Mouse (Mus musculus): ENCODE measurements around the gene Tex19.2. TPM values are rescaled to one million over a fixed set of nuclear protein-coding genes. Genes with fewer than 3 reads are reported as not detected.
"Not testable (repeated sequence)": the region's sequence is repeated elsewhere in the genome, so short reads cannot be mapped to it uniquely, and the experiment has no call there.

Gene Tex19.2
- polyA plus RNA-seq, 1 experiment from 2014 or later = not detected

GRCm38 (mm10) chr11:121107242-121107641 is 11.2 kb downstream of the Tex19.2 start:
- Histone ChIP-seq H3K4me1 (ENCODE audit: control insufficient read depth, insufficient read depth, low read length) (peaks cover 22% of the 10 kb centered on the region), H3K27ac (ENCODE audit: low read depth, low read length) (0 out of 2 replicates have a peak overlapping the region, but pooled peaks have one; percentile 12)
- H3K27me3 ChIP-seq (ENCODE audit: control insufficient read depth, insufficient read depth, low read length); H3K4me3 ChIP-seq (ENCODE audit: low read depth, low read length); H3K9me3 ChIP-seq (replicated peaks; ENCODE audit: control insufficient read depth, low read length); H3K36me3 ChIP-seq (ENCODE audit: control insufficient read depth, insufficient read depth, low read length); H3K4me2 ChIP-seq; ATAC-seq (replicated peaks; ENCODE audit: insufficient number of reproducible peaks, low FRiP score, low TSS enrichment); H3K9ac ChIP-seq (ENCODE audit: low read depth, low read length): not testable (repeated sequence)
- 79% methylated on average over 1 of the region's 1 CpGs for WGBS (ENCODE audit: insufficient replicate concordance)

GRCm38 (mm10) chr11:121101124-121101805 is 17.2 kb downstream of the Tex19.2 start:
- no peak for ATAC-seq (replicated peaks; ENCODE audit: insufficient number of reproducible peaks, low FRiP score, low TSS enrichment)
- 69% methylated on average over 4 of the region's 4 CpGs for WGBS (ENCODE audit: insufficient replicate concordance)
- Histone ChIP-seq H3K36me3 (ENCODE audit: control insufficient read depth, insufficient read depth, low read length) (no peaks in the 10 kb centered on the region), H3K4me2 (no peak overlapping the region), H3K27me3 (ENCODE audit: control insufficient read depth, insufficient read depth, low read length) (no peaks in the 10 kb centered on the region), H3K9me3 (replicated peaks; ENCODE audit: control insufficient read depth, low read length) (no peaks in the 10 kb centered on the region), H3K4me3 (ENCODE audit: low read depth, low read length) (no peak overlapping the region), H3K9ac (ENCODE audit: low read depth, low read length) (no peak overlapping the region), H3K4me1 (ENCODE audit: control insufficient read depth, insufficient read depth, low read length) (no peaks in the 10 kb centered on the region), H3K27ac (ENCODE audit: low read depth, low read length) (no peak overlapping the region)

GRCm38 (mm10) chr11:121100692-121101091 is 17.8 kb downstream of the Tex19.2 start:
- no peak for ATAC-seq (replicated peaks; ENCODE audit: insufficient number of reproducible peaks, low FRiP score, low TSS enrichment)
- WGBS (ENCODE audit: insufficient replicate concordance) = 56% methylated on average over 7 of the region's 7 CpGs
- H3K9me3 ChIP-seq (replicated peaks; ENCODE audit: control insufficient read depth, low read length) = no peaks in the 10 kb centered on the region
- no peaks in the 10 kb centered on the region for H3K27me3 ChIP-seq (ENCODE audit: control insufficient read depth, insufficient read depth, low read length)
- no peaks in the 10 kb centered on the region for H3K36me3 ChIP-seq (ENCODE audit: control insufficient read depth, insufficient read depth, low read length)
- no peak overlapping the region for H3K4me2 ChIP-seq
- H3K27ac ChIP-seq (ENCODE audit: low read depth, low read length) = no peak overlapping the region
- H3K9ac ChIP-seq (ENCODE audit: low read depth, low read length) = no peak overlapping the region
- H3K4me3 ChIP-seq (ENCODE audit: low read depth, low read length) = no peak overlapping the region
- no peaks in the 10 kb centered on the region for H3K4me1 ChIP-seq (ENCODE audit: control insufficient read depth, insufficient read depth, low read length)

GRCm38 (mm10) chr11:121099762-121100161 is 18.7 kb downstream of the Tex19.2 start:
- no peak for ATAC-seq (replicated peaks; ENCODE audit: insufficient number of reproducible peaks, low FRiP score, low TSS enrichment)
- Histone ChIP-seq H3K9ac (ENCODE audit: low read depth, low read length) (no peak overlapping the region), H3K4me2 (no peak overlapping the region), H3K36me3 (ENCODE audit: control insufficient read depth, insufficient read depth, low read length) (no peaks in the 10 kb centered on the region), H3K27ac (ENCODE audit: low read depth, low read length) (no peak overlapping the region), H3K4me1 (ENCODE audit: control insufficient read depth, insufficient read depth, low read length) (no peaks in the 10 kb centered on the region), H3K27me3 (ENCODE audit: control insufficient read depth, insufficient read depth, low read length) (no peaks in the 10 kb centered on the region), H3K4me3 (ENCODE audit: low read depth, low read length) (no peak overlapping the region), H3K9me3 (replicated peaks; ENCODE audit: control insufficient read depth, low read length) (no peaks in the 10 kb centered on the region)
- 65% methylated on average over 7 of the region's 7 CpGs for WGBS (ENCODE audit: insufficient replicate concordance)

GRCm38 (mm10) chr11:121092606-121093585 is 25.6 kb downstream of the Tex19.2 start:
- H3K36me3 ChIP-seq (ENCODE audit: control insufficient read depth, insufficient read depth, low read length) = no peaks in the 10 kb centered on the region
- no peak overlapping the region for H3K9ac ChIP-seq (ENCODE audit: low read depth, low read length)
- H3K4me1 ChIP-seq (ENCODE audit: control insufficient read depth, insufficient read depth, low read length) = peaks cover 4% of the 10 kb centered on the region; the same call in 1 of the 2 replicates
- no peak overlapping the region for H3K4me3 ChIP-seq (ENCODE audit: low read depth, low read length)
- H3K9me3 ChIP-seq (replicated peaks; ENCODE audit: control insufficient read depth, low read length) = no peaks in the 10 kb centered on the region
- ATAC-seq (replicated peaks; ENCODE audit: insufficient number of reproducible peaks, low FRiP score, low TSS enrichment) = no peak
- no peak overlapping the region for H3K4me2 ChIP-seq
- 84% methylated on average over 14 of the region's 14 CpGs for WGBS (ENCODE audit: insufficient replicate concordance)
- H3K27ac ChIP-seq (ENCODE audit: low read depth, low read length) = no peak overlapping the region
- no peaks in the 10 kb centered on the region for H3K27me3 ChIP-seq (ENCODE audit: control insufficient read depth, insufficient read depth, low read length)

GRCm38 (mm10) chr11:121090943-121091342 is 27.5 kb downstream of the Tex19.2 start:
- Histone ChIP-seq H3K4me3 (ENCODE audit: low read depth, low read length) (no peak overlapping the region), H3K9ac (ENCODE audit: low read depth, low read length) (no peak overlapping the region), H3K36me3 (ENCODE audit: control insufficient read depth, insufficient read depth, low read length) (no peaks in the 10 kb centered on the region), H3K9me3 (replicated peaks; ENCODE audit: control insufficient read depth, low read length) (no peaks in the 10 kb centered on the region), H3K27me3 (ENCODE audit: control insufficient read depth, insufficient read depth, low read length) (no peaks in the 10 kb centered on the region), H3K4me1 (ENCODE audit: control insufficient read depth, insufficient read depth, low read length) (peaks cover 4% of the 10 kb centered on the region; the same call in 1 of the 2 replicates), H3K27ac (ENCODE audit: low read depth, low read length) (no peak overlapping the region), H3K4me2 (no peak overlapping the region)
- 41% methylated on average over 4 of the region's 4 CpGs for WGBS (ENCODE audit: insufficient replicate concordance)
- no peak for ATAC-seq (replicated peaks; ENCODE audit: insufficient number of reproducible peaks, low FRiP score, low TSS enrichment)

GRCm38 (mm10) chr11:121089756-121090546 is 28.5 kb downstream of the Tex19.2 start:
- no peak for ATAC-seq (replicated peaks; ENCODE audit: insufficient number of reproducible peaks, low FRiP score, low TSS enrichment)
- whole genome bisulfite sequencing (ENCODE audit: insufficient replicate concordance) = 69% methylated on average over 2 of the region's 2 CpGs
- Histone ChIP-seq H3K27ac (ENCODE audit: low read depth, low read length) (no peak overlapping the region), H3K4me2 (no peak overlapping the region), H3K27me3 (ENCODE audit: control insufficient read depth, insufficient read depth, low read length) (no peaks in the 10 kb centered on the region), H3K9ac (ENCODE audit: low read depth, low read length) (no peak overlapping the region), H3K4me3 (ENCODE audit: low read depth, low read length) (no peak overlapping the region), H3K36me3 (ENCODE audit: control insufficient read depth, insufficient read depth, low read length) (no peaks in the 10 kb centered on the region), H3K4me1 (ENCODE audit: control insufficient read depth, insufficient read depth, low read length) (peaks cover 4% of the 10 kb centered on the region; the same call in 1 of the 2 replicates), H3K9me3 (replicated peaks; ENCODE audit: control insufficient read depth, low read length) (no peaks in the 10 kb centered on the region)

GRCm38 (mm10) chr11:121088997-121089396 is 29.5 kb downstream of the Tex19.2 start:
- H3K36me3 ChIP-seq (ENCODE audit: control insufficient read depth, insufficient read depth, low read length) = no peaks in the 10 kb centered on the region
- WGBS (ENCODE audit: insufficient replicate concordance) = 39% methylated on average over 6 of the region's 6 CpGs
- no peak for ATAC-seq (replicated peaks; ENCODE audit: insufficient number of reproducible peaks, low FRiP score, low TSS enrichment)
- no peak overlapping the region for H3K4me2 ChIP-seq
- peaks cover 4% of the 10 kb centered on the region; the same call in 1 of the 2 replicates for H3K4me1 ChIP-seq (ENCODE audit: control insufficient read depth, insufficient read depth, low read length)
- H3K9me3 ChIP-seq (replicated peaks; ENCODE audit: control insufficient read depth, low read length) = no peaks in the 10 kb centered on the region
- H3K4me3 ChIP-seq (ENCODE audit: low read depth, low read length) = no peak overlapping the region
- no peak overlapping the region for H3K9ac ChIP-seq (ENCODE audit: low read depth, low read length)
- H3K27me3 ChIP-seq (ENCODE audit: control insufficient read depth, insufficient read depth, low read length) = no peaks in the 10 kb centered on the region
- H3K27ac ChIP-seq (ENCODE audit: low read depth, low read length) = no peak overlapping the region

Data from heart, embryonic 11.5 days (tissue).